In genomic region chr5:73703096-73703495, GRCm38 (mm10) we compare ENCODE assay signal across 24 mouse cellular contexts. TPM values are rescaled to one million over a fixed set of nuclear protein-coding genes. Genes with fewer than 3 reads are reported as not detected.
DNase-seq lines count a peak whose midpoint lies in the region; ATAC-seq and TF ChIP-seq lines count a peak whose summit lies in the region.
"Had no signal": no experiment of that assay in that cellular context is flagged by ENCODE, and none has a peak within 500 bp of the region (broad histone marks: within the 10 kb centered on the region; RNA-seq: fewer than 3 reads in every experiment).

No protein-coding gene starts in this region.

- H3K27ac ChIP-seq in heart, embryonic 11.5 days (ENCODE audit: low read depth, low read length): no peak overlapping the region
- H3K27ac ChIP-seq in limb, embryonic 13.5 days: peak overlapping the region; percentile 87; the same call in 1 of the 2 replicates
- no peak overlapping the region for H3K27ac ChIP-seq in limb, embryonic 10.5 days
- H3K27ac ChIP-seq: heart, embryonic 10.5 days; stomach, embryonic 15.5 days had no signal

- H3K9me3 ChIP-seq in heart, embryonic 11.5 days (replicated peaks; ENCODE audit: control insufficient read depth, low read length): no peaks in the 10 kb centered on the region
- no peaks in the 10 kb centered on the region for H3K9me3 ChIP-seq in limb, embryonic 13.5 days
- no peaks in the 10 kb centered on the region for H3K9me3 ChIP-seq in limb, embryonic 10.5 days (replicated peaks)
- no peaks in the 10 kb centered on the region for H3K9me3 ChIP-seq in E14TG2a.4 (ENCODE audit: low read length)
- H3K9me3 ChIP-seq: heart, embryonic 10.5 days; stomach, embryonic 15.5 days had no signal

- H3K4me3 ChIP-seq in heart, embryonic 11.5 days (ENCODE audit: low read depth, low read length): no peak overlapping the region
- H3K4me3 ChIP-seq in limb, embryonic 13.5 days: no peak overlapping the region
- no peak overlapping the region for H3K4me3 ChIP-seq in limb, embryonic 10.5 days
- no peak overlapping the region for H3K4me3 ChIP-seq in E14TG2a.4 (replicated peaks; ENCODE audit: low read length)
- H3K4me3 ChIP-seq: heart, embryonic 10.5 days; stomach, embryonic 15.5 days had no signal

- peaks cover 8% of the 10 kb centered on the region for H3K4me1 ChIP-seq in heart, embryonic 11.5 days (ENCODE audit: control insufficient read depth, insufficient read depth, low read length)
- peaks cover 52% of the 10 kb centered on the region for H3K4me1 ChIP-seq in limb, embryonic 13.5 days
- H3K4me1 ChIP-seq in limb, embryonic 10.5 days: peaks cover 44% of the 10 kb centered on the region
- peaks cover 10% of the 10 kb centered on the region for H3K4me1 ChIP-seq in E14TG2a.4 (replicated peaks; ENCODE audit: low read depth, low read length)

- WGBS in heart, embryonic 11.5 days (ENCODE audit: insufficient replicate concordance): 84% methylated on average over 4 of the region's 4 CpGs
- 94% methylated on average over 4 of the region's 4 CpGs for WGBS in limb, embryonic 13.5 days
- 95% methylated on average over 4 of the region's 4 CpGs for WGBS in limb, embryonic 10.5 days

- H3K9ac ChIP-seq in heart, embryonic 11.5 days (ENCODE audit: low read depth, low read length): no peak overlapping the region
- no peak overlapping the region for H3K9ac ChIP-seq in limb, embryonic 13.5 days
- H3K9ac ChIP-seq: stomach, embryonic 15.5 days had no signal

- no peaks in the 10 kb centered on the region for H3K36me3 ChIP-seq in heart, embryonic 11.5 days (ENCODE audit: control insufficient read depth, insufficient read depth, low read length)
- no peaks in the 10 kb centered on the region for H3K36me3 ChIP-seq in limb, embryonic 13.5 days
- H3K36me3 ChIP-seq in limb, embryonic 10.5 days: no peaks in the 10 kb centered on the region
- no peaks in the 10 kb centered on the region for H3K36me3 ChIP-seq in E14TG2a.4 (ENCODE audit: insufficient read depth, low read length)
- H3K36me3 ChIP-seq: heart, embryonic 10.5 days; stomach, embryonic 15.5 days had no signal

- no peaks in the 10 kb centered on the region; the same call in 1 of the 2 replicates for H3K27me3 ChIP-seq in heart, embryonic 11.5 days (ENCODE audit: control insufficient read depth, insufficient read depth, low read length)
- H3K27me3 ChIP-seq in limb, embryonic 13.5 days: no peaks in the 10 kb centered on the region
- H3K27me3 ChIP-seq in limb, embryonic 10.5 days (ENCODE audit: low read depth, poor library complexity, severe bottlenecking): no peaks in the 10 kb centered on the region
- peaks cover 19% of the 10 kb centered on the region for H3K27me3 ChIP-seq in E14TG2a.4 (ENCODE audit: insufficient read depth, low read length)
- H3K27me3 ChIP-seq: stomach, embryonic 15.5 days had no signal

- DNase-seq in heart, adult 11 months: peak; percentile 54
- no peak for DNase-seq in limb, embryonic 10.5 days (ENCODE audit: low spot score)
- peak; percentile 48 for DNase-seq in R1 (ENCODE audit: low read depth, low spot score)
- DNase-seq in cerebellum, adult 9-11 months: no peak
- DNase-seq: adrenal gland, postnatal 36 days; cerebellum, adult 9-10 months; lung, adult 18-20 months; lung, postnatal 4 days; thymus, adult 18-20 months; thymus, postnatal 36 days had no signal

- peak; percentile 48 for TF ChIP-seq CTCF in E14TG2a.4 (conservative IDR thresholded peaks at IDR 0.05; ENCODE audit: low read length)

- no peak for ATAC-seq in heart, embryonic 11.5 days (replicated peaks; ENCODE audit: insufficient number of reproducible peaks, low FRiP score, low TSS enrichment)
- no peak for ATAC-seq in limb, embryonic 13.5 days (ENCODE audit: low FRiP score, low read depth)
- ATAC-seq in megakaryocyte progenitor cell, adult 5-6 weeks (replicated peaks; ENCODE audit: poor library complexity): no peak
- ATAC-seq: CD4-positive, CD25-positive, alpha-beta regulatory T cell, adult 4 months; hindbrain, embryonic 16.5 days; intestine, embryonic 16.5 days had no signal

- no peak overlapping the region for H3K4me2 ChIP-seq in heart, embryonic 11.5 days
- no peak overlapping the region for H3K4me2 ChIP-seq in limb, embryonic 13.5 days (replicated peaks)
- H3K4me2 ChIP-seq: liver, embryonic 11.5 days; stomach, embryonic 15.5 days had no signal

RNA-seq across cellular contexts. Expression of gene Spata18, which starts 51.9 kb away (rescaled TPM):
- polyA plus RNA-seq in heart, embryonic 11.5 days (2014; fragmentation: Nextera tagmentation; extraction: Ambion mirVana): not detected in 2 replicates
- polyA plus RNA-seq in limb, embryonic 13.5 days (2015; fragmentation: Nextera tagmentation; extraction: Ambion mirVana): 1.7 and 1.9 TPM in 2 replicates
- 1.5 and 2.1 TPM in 2 replicates for polyA plus RNA-seq in limb, embryonic 10.5 days (2016; fragmentation: Nextera tagmentation; extraction: Ambion mirVana)
- 0.07 TPM in 1 of 2 replicates, not detected in the other for total RNA-seq in megakaryocyte progenitor cell, adult 5-6 weeks (2015)
- total RNA-seq in megakaryocyte progenitor cell, adult 5-6 weeks (2017): not detected in 2 replicates
- total RNA-seq: adrenal gland, adult 18-20 months; common myeloid progenitor, adult 5-6 weeks; hematopoietic stem cell, adult 5-6 weeks; neutrophil, adult 5-6 weeks had no signal
- polyA plus RNA-seq: CD4-positive, CD25-positive, alpha-beta regulatory T cell, adult 4 months; heart, embryonic 10.5 days; liver, embryonic 11.5 days had no signal

RNA-seq across cellular contexts. Expression of gene Sgcb, which starts 55.5 kb away (rescaled TPM):
- polyA plus RNA-seq in heart, embryonic 11.5 days (2014; fragmentation: Nextera tagmentation; extraction: Ambion mirVana): 24.0 and 27.2 TPM in 2 replicates
- 44.9 and 46.5 TPM in 2 replicates for polyA plus RNA-seq in limb, embryonic 13.5 days (2015; fragmentation: Nextera tagmentation; extraction: Ambion mirVana)
- 22.3 and 26.5 TPM in 2 replicates for polyA plus RNA-seq in limb, embryonic 10.5 days (2016; fragmentation: Nextera tagmentation; extraction: Ambion mirVana)
- 4.4 and 7.3 TPM in 2 replicates for total RNA-seq in megakaryocyte progenitor cell, adult 5-6 weeks (2015)
- total RNA-seq in megakaryocyte progenitor cell, adult 5-6 weeks (2017): 3.7 and 4.3 TPM in 2 replicates

Comparison
In these comparisons a context has a peak if more than half of its experiments do, and no peak if none do; other contexts are left out.
1. DNase-seq: peak in heart, adult 11 months (single experiment) and R1 (single experiment); none in limb, embryonic 10.5 days (single experiment) and cerebellum, adult 9-11 months (single experiment).